11 mouse cellular contexts compared by ENCODE assay signal in genomic region chrX:10592244-10592643, GRCm38 (mm10).
DNase-seq lines count a peak whose midpoint lies in the region; ATAC-seq and TF ChIP-seq lines count a peak whose summit lies in the region.
"Had no signal": no experiment of that assay in that cellular context is flagged by ENCODE, and none has a peak within 500 bp of the region (broad histone marks: within the 10 kb centered on the region; RNA-seq: fewer than 3 reads in every experiment).

No protein-coding gene starts in this region.

- H3K36me3 ChIP-seq in liver, embryonic 14.5 days (replicated peaks; ENCODE audit: control insufficient read depth, insufficient read depth, low read depth): no peaks in the 10 kb centered on the region
- H3K36me3 ChIP-seq in liver, embryonic 11.5 days (ENCODE audit: control insufficient read depth, insufficient read depth, low read length): no peaks in the 10 kb centered on the region
- no peaks in the 10 kb centered on the region for H3K36me3 ChIP-seq in lung, postnatal 0 days (ENCODE audit: insufficient read depth, low read length)
- H3K36me3 ChIP-seq in midbrain, embryonic 11.5 days (ENCODE audit: control insufficient read depth, insufficient read depth, low read length): no peaks in the 10 kb centered on the region
- H3K36me3 ChIP-seq: embryonic facial prominence, embryonic 12.5 days had no signal

- H3K4me2 ChIP-seq in liver, embryonic 14.5 days (ENCODE audit: low read depth): no peak overlapping the region
- no peak overlapping the region for H3K4me2 ChIP-seq in liver, embryonic 11.5 days
- H3K4me2 ChIP-seq in lung, postnatal 0 days (replicated peaks; ENCODE audit: low read depth, low read length): no peak overlapping the region
- H3K4me2 ChIP-seq in midbrain, embryonic 11.5 days: no peak overlapping the region
- H3K4me2 ChIP-seq: embryonic facial prominence, embryonic 12.5 days; heart, embryonic 12.5 days had no signal

- H3K4me1 ChIP-seq in liver, embryonic 14.5 days (replicated peaks; ENCODE audit: control insufficient read depth in 2 of 2, insufficient read depth in 2 of 2, low read length in 1 of 2): no peaks in the 10 kb centered on the region
- H3K4me1 ChIP-seq in liver, embryonic 11.5 days (replicated peaks; ENCODE audit: control insufficient read depth, insufficient read depth, low read length): no peaks in the 10 kb centered on the region
- H3K4me1 ChIP-seq in lung, postnatal 0 days (ENCODE audit: insufficient read depth, low read depth, low read length): no peaks in the 10 kb centered on the region
- H3K4me1 ChIP-seq in midbrain, embryonic 11.5 days (ENCODE audit: control insufficient read depth, insufficient read depth, low read length): no peaks in the 10 kb centered on the region
- H3K4me1 ChIP-seq: embryonic facial prominence, embryonic 12.5 days; heart, embryonic 12.5 days had no signal

- no peak for ATAC-seq in liver, embryonic 14.5 days (ENCODE audit: insufficient read depth)
- no peak for ATAC-seq in liver, embryonic 11.5 days (replicated peaks; ENCODE audit: low FRiP score)
- no peak for ATAC-seq in lung, postnatal 0 days
- no peak for ATAC-seq in inflammation-experienced regulatory T-cells, adult 6 months
- no peak for ATAC-seq in midbrain, embryonic 11.5 days (ENCODE audit: low FRiP score)

- no peak overlapping the region for H3K4me3 ChIP-seq in liver, embryonic 14.5 days (ENCODE audit: insufficient read depth in 1 of 2, low read depth in 2 of 2, low read length in 2 of 2)
- H3K4me3 ChIP-seq in liver, embryonic 11.5 days (ENCODE audit: low read depth, low read length): no peak overlapping the region
- no peak overlapping the region for H3K4me3 ChIP-seq in lung, postnatal 0 days (ENCODE audit: low read depth, low read length)
- no peak overlapping the region for H3K4me3 ChIP-seq in midbrain, embryonic 11.5 days (ENCODE audit: low read depth, low read length)
- H3K4me3 ChIP-seq: embryonic facial prominence, embryonic 12.5 days; heart, embryonic 12.5 days had no signal

- WGBS in liver, embryonic 14.5 days (ENCODE audit: insufficient replicate concordance): 52% methylated on average over 3 of the region's 3 CpGs
- 57% methylated on average over 3 of the region's 3 CpGs for WGBS in liver, embryonic 11.5 days
- WGBS in lung, postnatal 0 days: 71% methylated on average over 3 of the region's 3 CpGs
- 62% methylated on average over 3 of the region's 3 CpGs for WGBS in midbrain, embryonic 11.5 days

- peak; percentile 25; the same call in 1 of the 2 replicates for TF ChIP-seq CTCF in liver, embryonic 14.5 days (IDR thresholded peaks at IDR 0.05; ENCODE audit: low read depth)
- peak; percentile 53 for TF ChIP-seq CTCF in lung, postnatal 0 days (IDR thresholded peaks at IDR 0.05)

- peak; percentile 8 for DNase-seq in embryo, embryonic 11 days
- no peak for DNase-seq in embryo, embryonic 10 days (ENCODE audit: low spot score)
- no peak for DNase-seq in liver, embryonic 14.5 days (ENCODE audit: low read depth in 3 of 3, low spot score in 3 of 3)
- DNase-seq in liver, embryonic 11.5 days (ENCODE audit: low spot score): no peak
- DNase-seq in adrenal gland, postnatal 10 days: peak; percentile 73
- DNase-seq in lung, postnatal 0 days (ENCODE audit: low spot score): peak; percentile 13
- DNase-seq in midbrain, embryonic 11.5 days (ENCODE audit: low spot score, missing footprints): no peak
- DNase-seq: layer of hippocampus, adult 9-11 months had no signal

- no peak overlapping the region for H3K9ac ChIP-seq in liver, embryonic 14.5 days (replicated peaks)
- no peak overlapping the region for H3K9ac ChIP-seq in liver, embryonic 11.5 days (ENCODE audit: low read depth, low read length)
- no peak overlapping the region for H3K9ac ChIP-seq in lung, postnatal 0 days (replicated peaks; ENCODE audit: low read depth)
- no peak overlapping the region for H3K9ac ChIP-seq in midbrain, embryonic 11.5 days (ENCODE audit: low read length)
- H3K9ac ChIP-seq: embryonic facial prominence, embryonic 12.5 days; heart, embryonic 12.5 days had no signal

- no peak overlapping the region for H3K27ac ChIP-seq in liver, embryonic 14.5 days
- H3K27ac ChIP-seq in liver, embryonic 11.5 days (ENCODE audit: low read depth, low read length): no peak overlapping the region
- H3K27ac ChIP-seq in lung, postnatal 0 days (ENCODE audit: low read length): no peak overlapping the region
- H3K27ac ChIP-seq in midbrain, embryonic 11.5 days (ENCODE audit: low read depth, low read length): no peak overlapping the region
- H3K27ac ChIP-seq: embryonic facial prominence, embryonic 12.5 days had no signal

- no peaks in the 10 kb centered on the region for H3K9me3 ChIP-seq in liver, embryonic 14.5 days (ENCODE audit: control insufficient read depth, low read length)
- no peaks in the 10 kb centered on the region for H3K9me3 ChIP-seq in liver, embryonic 11.5 days (ENCODE audit: control insufficient read depth, low read length)
- no peaks in the 10 kb centered on the region for H3K9me3 ChIP-seq in lung, postnatal 0 days (ENCODE audit: low read length)
- H3K9me3 ChIP-seq in midbrain, embryonic 11.5 days (ENCODE audit: control insufficient read depth, low read length): no peaks in the 10 kb centered on the region
- H3K9me3 ChIP-seq: embryonic facial prominence, embryonic 12.5 days; heart, embryonic 12.5 days had no signal

- no peaks in the 10 kb centered on the region for H3K27me3 ChIP-seq in liver, embryonic 14.5 days (ENCODE audit: control insufficient read depth, insufficient read depth, low read length)
- H3K27me3 ChIP-seq in liver, embryonic 11.5 days (replicated peaks; ENCODE audit: control insufficient read depth, insufficient read depth, low read length): no peaks in the 10 kb centered on the region
- no peaks in the 10 kb centered on the region for H3K27me3 ChIP-seq in lung, postnatal 0 days (replicated peaks; ENCODE audit: insufficient read depth, low read length)
- H3K27me3 ChIP-seq in midbrain, embryonic 11.5 days (ENCODE audit: control insufficient read depth, insufficient read depth, low read length): no peaks in the 10 kb centered on the region
- H3K27me3 ChIP-seq: embryonic facial prominence, embryonic 12.5 days; heart, embryonic 12.5 days had no signal

- TF ChIP-seq EP300 in liver, embryonic 14.5 days (IDR thresholded peaks at IDR 0.05; ENCODE audit: low read depth): no peak
- no peak for TF ChIP-seq EP300 in lung, postnatal 0 days (IDR thresholded peaks at IDR 0.05)

Comparison
In these comparisons a context has a peak if more than half of its experiments do, and no peak if none do; other contexts are left out.
1. DNase-seq: peak in embryo, embryonic 11 days (single experiment), adrenal gland, postnatal 10 days (single experiment) and lung, postnatal 0 days (single experiment); none in embryo, embryonic 10 days (single experiment), liver, embryonic 14.5 days (0 of 3), liver, embryonic 11.5 days (single experiment) and midbrain, embryonic 11.5 days (single experiment).